Mouse (Mus musculus): Measurements from ENCODE around the gene Hnrnpdl. TPM values are rescaled to one million over a fixed set of nuclear protein-coding genes. Genes with fewer than 3 reads are reported as not detected.

The Hnrnpdl gene
- total and polyA plus RNA-seq, 3 experiments, result 44.1 to 57.3 (median 57.1) TPM

GRCm38 (mm10) chr5:100067579-100067978 lies 28.1 kb upstream of the Hnrnpdl start:
- H3K4me3 ChIP-seq, result no peak overlapping the region
- TF ChIP-seq EP300 (IDR thresholded peaks at IDR 0.05; ENCODE audit: insufficient read depth, low read depth, low read length), result no peak
- no peak for TF ChIP-seq POLR2A (IDR thresholded peaks at IDR 0.05; ENCODE audit: insufficient read depth, low read depth, low read length)
- no peak for TF ChIP-seq CTCF (IDR thresholded peaks at IDR 0.05)
- no peaks in the 10 kb centered on the region for H3K27me3 ChIP-seq (ENCODE audit: control insufficient read depth, insufficient read depth, low read length)
- no peaks in the 10 kb centered on the region for H3K4me1 ChIP-seq (ENCODE audit: control insufficient read depth, insufficient read depth, low read length)
- H3K9ac ChIP-seq (ENCODE audit: low read depth, low read length), result no peak overlapping the region
- intact Hi-C loops (cut with DNase I), result no loop called here
- DNase-seq, result no peak
- H3K27ac ChIP-seq, result no peak overlapping the region
- H3K36me3 ChIP-seq (ENCODE audit: control insufficient read depth, insufficient read depth, low read length), result no peaks in the 10 kb centered on the region
- H3K79me2 ChIP-seq (replicated peaks; ENCODE audit: control insufficient read depth, insufficient read depth, low read length), result no peaks in the 10 kb centered on the region
- 89% methylated on average over 16 of the region's 16 CpGs for WGBS

- TF ChIP-seq POLR2A (IDR thresholded peaks at IDR 0.05; ENCODE audit: insufficient read depth, low read depth, low read length), result no peak
- no peak for TF ChIP-seq CTCF (IDR thresholded peaks at IDR 0.05)
- TF ChIP-seq EP300 (IDR thresholded peaks at IDR 0.05; ENCODE audit: insufficient read depth, low read depth, low read length), result no peak
- H3K4me1 ChIP-seq (ENCODE audit: control insufficient read depth, insufficient read depth, low read length), result peaks cover 2% of the 10 kb centered on the region
- H3K27ac ChIP-seq, result no peak overlapping the region
- no peaks in the 10 kb centered on the region for H3K36me3 ChIP-seq (ENCODE audit: control insufficient read depth, insufficient read depth, low read length)
- intact Hi-C loops (cut with DNase I), result no loop called here
- no peak overlapping the region for H3K9ac ChIP-seq (ENCODE audit: low read depth, low read length)
- no peaks in the 10 kb centered on the region for H3K79me2 ChIP-seq (replicated peaks; ENCODE audit: control insufficient read depth, insufficient read depth, low read length)
- 92% methylated on average over 14 of the region's 14 CpGs for WGBS
- no peak overlapping the region for H3K4me3 ChIP-seq
- no peaks in the 10 kb centered on the region for H3K27me3 ChIP-seq (ENCODE audit: control insufficient read depth, insufficient read depth, low read length)
- DNase-seq, result no peak
Measured at GRCm38 (mm10) chr5:100060876-100061275, 21.4 kb upstream of the Hnrnpdl start.

- Histone ChIP-seq H3K27me3 (ENCODE audit: control insufficient read depth, insufficient read depth, low read length) (no peaks in the 10 kb centered on the region), H3K9ac (ENCODE audit: low read depth, low read length) (no peak overlapping the region), H3K4me3 (no peak overlapping the region), H3K79me2 (replicated peaks; ENCODE audit: control insufficient read depth, insufficient read depth, low read length) (peaks cover 2% of the 10 kb centered on the region; the same call in 1 of the 2 replicates), H3K27ac (no peak overlapping the region), H3K36me3 (ENCODE audit: control insufficient read depth, insufficient read depth, low read length) (no peaks in the 10 kb centered on the region), H3K4me1 (ENCODE audit: control insufficient read depth, insufficient read depth, low read length) (peaks cover 10% of the 10 kb centered on the region)
- 81% methylated on average over 6 of the region's 6 CpGs for WGBS
- DNase-seq, result no peak
- TF ChIP-seq EP300 (IDR thresholded peaks at IDR 0.05; ENCODE audit: insufficient read depth, low read depth, low read length), result no peak
- no peak for TF ChIP-seq POLR2A (IDR thresholded peaks at IDR 0.05; ENCODE audit: insufficient read depth, low read depth, low read length)
- TF ChIP-seq CTCF (IDR thresholded peaks at IDR 0.05), result no peak
- intact Hi-C loops (cut with DNase I), result no loop called here
Measured at GRCm38 (mm10) chr5:100059326-100059725, 19.9 kb upstream of the Hnrnpdl start.

- intact Hi-C loops (cut with DNase I), result no loop called here
- TF ChIP-seq EP300 (IDR thresholded peaks at IDR 0.05; ENCODE audit: insufficient read depth, low read depth, low read length) (no peak), CTCF (IDR thresholded peaks at IDR 0.05) (no peak), POLR2A (IDR thresholded peaks at IDR 0.05; ENCODE audit: insufficient read depth, low read depth, low read length) (no peak)
- peaks cover 11% of the 10 kb centered on the region for H3K4me1 ChIP-seq (ENCODE audit: control insufficient read depth, insufficient read depth, low read length)
- H3K27me3 ChIP-seq (ENCODE audit: control insufficient read depth, insufficient read depth, low read length), result no peaks in the 10 kb centered on the region
- no peak overlapping the region for H3K9ac ChIP-seq (ENCODE audit: low read depth, low read length)
- H3K79me2 ChIP-seq (replicated peaks; ENCODE audit: control insufficient read depth, insufficient read depth, low read length), result peaks cover 2% of the 10 kb centered on the region; the same call in 1 of the 2 replicates
- no peak overlapping the region for H3K27ac ChIP-seq
- H3K4me3 ChIP-seq, result no peak overlapping the region
- H3K36me3 ChIP-seq (ENCODE audit: control insufficient read depth, insufficient read depth, low read length), result no peaks in the 10 kb centered on the region
- 43% methylated on average over 6 of the region's 6 CpGs for WGBS
- DNase-seq, result no peak
Measured at GRCm38 (mm10) chr5:100058729-100059128, 19.3 kb upstream of the Hnrnpdl start.

- no peaks in the 10 kb centered on the region for H3K27me3 ChIP-seq (ENCODE audit: control insufficient read depth, insufficient read depth, low read length)
- H3K79me2 ChIP-seq (replicated peaks; ENCODE audit: control insufficient read depth, insufficient read depth, low read length), result peaks cover 4% of the 10 kb centered on the region; the same call in 1 of the 2 replicates
- WGBS, result 77% methylated on average over 15 of the region's 15 CpGs
- no peak overlapping the region for H3K4me3 ChIP-seq
- H3K36me3 ChIP-seq (ENCODE audit: control insufficient read depth, insufficient read depth, low read length), result no peaks in the 10 kb centered on the region
- no peak overlapping the region for H3K9ac ChIP-seq (ENCODE audit: low read depth, low read length)
- DNase-seq, result no peak
- peaks cover 11% of the 10 kb centered on the region for H3K4me1 ChIP-seq (ENCODE audit: control insufficient read depth, insufficient read depth, low read length)
- no peak for TF ChIP-seq CTCF (IDR thresholded peaks at IDR 0.05)
- no peak for TF ChIP-seq POLR2A (IDR thresholded peaks at IDR 0.05; ENCODE audit: insufficient read depth, low read depth, low read length)
- no peak for TF ChIP-seq EP300 (IDR thresholded peaks at IDR 0.05; ENCODE audit: insufficient read depth, low read depth, low read length)
- intact Hi-C loops (cut with DNase I), result no loop called here
- no peak overlapping the region for H3K27ac ChIP-seq
Measured at GRCm38 (mm10) chr5:100057461-100058209, 18.2 kb upstream of the Hnrnpdl start.

- Histone ChIP-seq H3K36me3 (ENCODE audit: control insufficient read depth, insufficient read depth, low read length) (no peaks in the 10 kb centered on the region), H3K4me3 (no peak overlapping the region), H3K27me3 (ENCODE audit: control insufficient read depth, insufficient read depth, low read length) (no peaks in the 10 kb centered on the region), H3K4me1 (ENCODE audit: control insufficient read depth, insufficient read depth, low read length) (peaks cover 11% of the 10 kb centered on the region), H3K9ac (ENCODE audit: low read depth, low read length) (no peak overlapping the region), H3K27ac (no peak overlapping the region), H3K79me2 (replicated peaks; ENCODE audit: control insufficient read depth, insufficient read depth, low read length) (peaks cover 4% of the 10 kb centered on the region; the same call in 1 of the 2 replicates)
- intact Hi-C loops (cut with DNase I), result no loop called here
- TF ChIP-seq EP300 (IDR thresholded peaks at IDR 0.05; ENCODE audit: insufficient read depth, low read depth, low read length), result no peak
- no peak for TF ChIP-seq POLR2A (IDR thresholded peaks at IDR 0.05; ENCODE audit: insufficient read depth, low read depth, low read length)
- TF ChIP-seq CTCF (IDR thresholded peaks at IDR 0.05), result no peak
- DNase-seq, result no peak
- 62% methylated on average over 5 of the region's 5 CpGs for WGBS
Measured at GRCm38 (mm10) chr5:100055866-100056369, 16.5 kb upstream of the Hnrnpdl start.

All from heart, adult 2 months (tissue).